Mouse (Mus musculus) lung, adult 2 months (tissue): ENCODE data around the gene Ddx18.

ENCODE experiments used
- CTCF ChIP-seq: fragments of 200-500 bp; IDR thresholded peaks from 2 replicates; pipeline ENCODE4 v1.5.1; 2011; ENCODE audit warnings: mild to moderate bottlenecking, low read length, control low read depth; ENCODE audit not compliant: insufficient read depth
- POLR2A ChIP-seq: fragments of 200-500 bp; IDR thresholded peaks from 2 replicates; pipeline ENCODE4 v1.6.1; 2011; ENCODE audit warnings: low read depth, mild to moderate bottlenecking, control low read depth, low read length, borderline replicate concordance; ENCODE audit errors: extremely low read depth

DNA sequence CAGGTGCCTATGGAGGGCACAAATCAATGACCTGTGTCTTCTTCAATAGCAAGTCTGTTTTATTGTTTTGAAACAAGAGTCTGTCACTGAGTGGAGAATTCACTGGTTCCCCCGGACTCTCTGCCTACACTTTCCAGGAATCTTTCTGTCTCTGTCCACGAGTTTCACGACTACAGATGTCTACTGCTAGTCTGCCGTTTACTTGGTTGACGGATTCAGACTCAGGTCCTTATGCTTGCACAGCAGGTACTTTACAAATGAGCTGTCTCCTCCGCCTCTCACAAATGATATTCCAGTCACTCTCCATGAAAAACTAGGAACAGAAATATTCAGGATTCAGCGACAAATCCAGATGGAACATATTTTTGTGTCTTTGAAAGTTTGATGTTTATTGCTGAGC, 2.7 kb upstream of the Ddx18 start:
- TF ChIP-seq POLR2A, result no peak
- TF ChIP-seq CTCF, result no peak
